Mouse (Mus musculus): Measurements from ENCODE around the gene Ublcp1.

Gene Ublcp1

GRCm38 (mm10) chr11:44470432-44471336 lies at the start of gene Ublcp1:
TSS of gene Ublcp1 (minus strand) at chr11:44470498.
- peak; percentile 97 for DNase-seq

GRCm38 (mm10) chr11:44519096-44519949 lies 49.0 kb upstream of the Ublcp1 start:
- no peak for DNase-seq

GRCm38 (mm10) chr11:44518281-44519095 lies 48.2 kb upstream of the Ublcp1 start, which contains the start of gene Rnf145:
TSS of gene Rnf145 (plus strand) at chr11:44518964.
- DNase-seq, result peak; percentile 78

- DNase-seq, result no peak
These were observed 47.4 kb upstream of the Ublcp1 start for GRCm38 (mm10) chr11:44517561-44518280.

GRCm38 (mm10) chr11:44516362-44516761 lies 46.1 kb upstream of the Ublcp1 start:
- DNase-seq, result no peak

- DNase-seq, result no peak
These were observed 44.4 kb upstream of the Ublcp1 start for GRCm38 (mm10) chr11:44514666-44515065.

- DNase-seq, result no peak
These were observed 42.7 kb upstream of the Ublcp1 start for GRCm38 (mm10) chr11:44513026-44513422.

GRCm38 (mm10) chr11:44512044-44513025 lies 42.0 kb upstream of the Ublcp1 start:
- no peak for DNase-seq

- DNase-seq, result no peak
These were observed 40.1 kb upstream of the Ublcp1 start for GRCm38 (mm10) chr11:44510371-44510770.

GRCm38 (mm10) chr11:44509906-44510305 lies 39.6 kb upstream of the Ublcp1 start:
- DNase-seq, result no peak

GRCm38 (mm10) chr11:44508876-44509275 lies 38.6 kb upstream of the Ublcp1 start:
- DNase-seq, result no peak

- DNase-seq, result no peak
These were observed 34.5 kb upstream of the Ublcp1 start for GRCm38 (mm10) chr11:44504761-44505160.

- no peak for DNase-seq
These were observed 33.8 kb upstream of the Ublcp1 start for GRCm38 (mm10) chr11:44504146-44504545.

- DNase-seq, result no peak
These were observed 32.6 kb upstream of the Ublcp1 start for GRCm38 (mm10) chr11:44502931-44503330.

- DNase-seq, result no peak
These were observed 31.2 kb upstream of the Ublcp1 start for GRCm38 (mm10) chr11:44501477-44501876.

GRCm38 (mm10) chr11:44500966-44501365 lies 30.7 kb upstream of the Ublcp1 start:
- DNase-seq, result no peak

- no peak for DNase-seq
These were observed 28.3 kb upstream of the Ublcp1 start for GRCm38 (mm10) chr11:44498412-44499272.

GRCm38 (mm10) chr11:44496217-44496616 lies 25.9 kb upstream of the Ublcp1 start:
- DNase-seq, result peak; percentile 54

- peak; percentile 20 for DNase-seq
These were observed 24.5 kb upstream of the Ublcp1 start for GRCm38 (mm10) chr11:44494643-44495323.
